Mouse (Mus musculus) limb, embryonic 13.5 days (tissue): ENCODE results near the gene Doxl2. TPM values are rescaled to one million over a fixed set of nuclear protein-coding genes. Genes with fewer than 3 reads are reported as not detected.
"Not testable (repeated sequence)": the region's sequence is repeated elsewhere in the genome, so short reads cannot be mapped to it uniquely, and the experiment has no call there.

Experiments
- ATAC-seq: fragments of 200-750 bp; cut with Nextera tagmentation; 2 replicates; pipeline ENCODE4 v1.8.0; 2017; ENCODE audit warnings: low read depth, moderate number of reproducible peaks, moderate TSS enrichment; ENCODE audit not compliant: low FRiP score
- H3K27ac ChIP-seq: fragments of 300-500 bp; sonication (generic); 2 replicates; pipeline ENCODE4 v1.5.1; 2015; ENCODE audit warnings: inconsistent platforms, mild to moderate bottlenecking, moderate library complexity
- H3K27me3 ChIP-seq: fragments of 300-500 bp; sonication (generic); 2 replicates; pipeline ENCODE4 v1.6.1; 2015; ENCODE audit warnings: mild to moderate bottlenecking, inconsistent platforms
- H3K36me3 ChIP-seq: fragments of 300-500 bp; sonication (generic); 2 replicates; pipeline ENCODE4 v1.6.1; 2015; ENCODE audit warnings: inconsistent platforms, mild to moderate bottlenecking, moderate library complexity
- H3K4me1 ChIP-seq: fragments of 300-500 bp; sonication (generic); 2 replicates; pipeline ENCODE4 v1.6.1; 2015; ENCODE audit warnings: inconsistent platforms
- H3K4me2 ChIP-seq: fragments of 300-500 bp; sonication (generic); replicated peaks from 2 replicates; pipeline ENCODE4 v1.6.1; 2015; ENCODE audit warnings: inconsistent platforms, mild to moderate bottlenecking, moderate library complexity
- H3K4me3 ChIP-seq: fragments of 300-500 bp; sonication (generic); 2 replicates; pipeline ENCODE4 v1.5.1; 2015; ENCODE audit warnings: moderate library complexity, mild to moderate bottlenecking, inconsistent platforms
- H3K9ac ChIP-seq: fragments of 300-500 bp; sonication (generic); 2 replicates; pipeline ENCODE4 v1.6.1; 2015; ENCODE audit warnings: mild to moderate bottlenecking, inconsistent platforms
- H3K9me3 ChIP-seq: fragments of 300-500 bp; sonication (generic); 2 replicates; pipeline ENCODE4 v1.6.1; 2016; ENCODE audit warnings: inconsistent platforms
- WGBS: fragments of 180-500 bp; shearing (Covaris S2); methylation state at CpG from one replicate; pipeline ENCODE4 v1.1.7; 2015; 5-methylcytosine and 5-hydroxymethylcytosine counted together
- polyA plus RNA-seq: library from polyadenylated mRNA; unstranded; fragments of >200 nt; fragmentation: Nextera tagmentation; extraction: Ambion mirVana; gene quantifications from 2 replicates; pipeline ENCODE4 v1.2.1, GENCODE M21; 2015

Doxl2 gene
- polyA plus RNA-seq = not detected in 2 replicates

- Histone ChIP-seq H3K36me3 (no peaks in the 10 kb centered on the region), H3K4me1 (no peaks in the 10 kb centered on the region), H3K9me3 (no peaks in the 10 kb centered on the region), H3K4me2 (no peak within 1 kb of the TSS), H3K9ac (no peak within 1 kb of the TSS), H3K27me3 (no peaks in the 10 kb centered on the region), H3K4me3 (no peak within 1 kb of the TSS), H3K27ac (no peak within 1 kb of the TSS)
- 89% methylated on average over 2 of the region's 2 CpGs for WGBS
- ATAC-seq = no peak
Measured at GRCm38 (mm10) chr6:48974663-48975062, at the start of gene Doxl2. Doxl2 (plus strand) TSS chr6:48974963.

- ATAC-seq = no peak
- H3K27me3 ChIP-seq = no peaks in the 10 kb centered on the region
- no peak within 1 kb of the TSS for H3K4me3 ChIP-seq
- H3K9me3 ChIP-seq = no peaks in the 10 kb centered on the region
- H3K4me1 ChIP-seq = no peaks in the 10 kb centered on the region
- H3K36me3 ChIP-seq = no peaks in the 10 kb centered on the region
- H3K9ac ChIP-seq = no peak within 1 kb of the TSS
- no peak within 1 kb of the TSS for H3K4me2 ChIP-seq
- 87% methylated on average over 5 of the region's 5 CpGs for WGBS
- H3K27ac ChIP-seq = no peak within 1 kb of the TSS
Measured at GRCm38 (mm10) chr6:48929595-48929994, 45.2 kb upstream of the Doxl2 start, which contains the start of gene 1600015I10Rik. 1600015I10Rik (plus strand) TSS chr6:48929895.

GRCm38 (mm10) chr6:48949596-48949995 lies 25.2 kb upstream of the Doxl2 start:
- H3K36me3 ChIP-seq = no peaks in the 10 kb centered on the region
- ATAC-seq = no peak
- H3K9ac ChIP-seq = no peak overlapping the region
- H3K4me2 ChIP-seq = no peak overlapping the region
- WGBS = 72% methylated on average over 2 of the region's 2 CpGs
- H3K27ac ChIP-seq = no peak overlapping the region
- no peaks in the 10 kb centered on the region for H3K27me3 ChIP-seq
- peaks cover 1% of the 10 kb centered on the region; the same call in 1 of the 2 replicates for H3K9me3 ChIP-seq
- no peaks in the 10 kb centered on the region for H3K4me1 ChIP-seq
- H3K4me3 ChIP-seq = no peak overlapping the region

- ATAC-seq = no peak
- Histone ChIP-seq H3K36me3 (no peaks in the 10 kb centered on the region), H3K27ac (no peak overlapping the region), H3K4me1 (no peaks in the 10 kb centered on the region), H3K27me3 (no peaks in the 10 kb centered on the region), H3K4me2 (no peak overlapping the region), H3K9me3 (no peaks in the 10 kb centered on the region), H3K9ac (no peak overlapping the region), H3K4me3 (no peak overlapping the region)
- WGBS = 83% methylated on average over 5 of the region's 5 CpGs
Measured at GRCm38 (mm10) chr6:48950676-48951075, 24.1 kb upstream of the Doxl2 start.

DNA sequence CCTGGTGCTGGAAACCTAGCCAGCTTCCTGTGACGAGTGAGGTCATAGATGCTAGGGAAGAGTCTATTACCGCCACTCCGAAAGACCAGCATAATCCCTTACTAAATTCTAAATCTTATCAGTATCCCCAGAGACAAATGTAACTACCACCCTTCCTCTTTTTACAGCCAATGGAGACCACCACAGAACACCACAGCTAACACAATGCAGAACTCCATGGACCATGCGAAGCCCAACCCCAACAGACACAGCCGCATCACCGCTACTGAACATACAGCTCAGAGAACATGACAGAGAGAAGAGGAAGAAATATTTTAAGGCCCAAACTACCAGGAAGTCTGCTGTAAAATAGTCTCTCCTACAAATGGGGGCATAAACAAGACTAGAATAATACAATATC lies 23.1 kb upstream of the Doxl2 start:
- ATAC-seq = no peak
- Histone ChIP-seq H3K9me3 (no peaks in the 10 kb centered on the region), H3K9ac (no peak overlapping the region), H3K27ac (no peak overlapping the region), H3K4me2 (no peak overlapping the region), H3K36me3 (no peaks in the 10 kb centered on the region), H3K4me1 (no peaks in the 10 kb centered on the region), H3K27me3 (no peaks in the 10 kb centered on the region), H3K4me3 (no peak overlapping the region)
- 92% methylated on average over 6 of the region's 6 CpGs for WGBS

- WGBS = 79% methylated on average over 5 of the region's 5 CpGs
- no peak overlapping the region for H3K4me2 ChIP-seq
- no peaks in the 10 kb centered on the region for H3K9me3 ChIP-seq
- H3K9ac ChIP-seq = no peak overlapping the region
- no peak overlapping the region for H3K4me3 ChIP-seq
- H3K27me3 ChIP-seq = no peaks in the 10 kb centered on the region
- ATAC-seq = no peak
- H3K4me1 ChIP-seq = no peaks in the 10 kb centered on the region
- H3K36me3 ChIP-seq = no peaks in the 10 kb centered on the region
- no peak overlapping the region for H3K27ac ChIP-seq
Measured at GRCm38 (mm10) chr6:48953220-48953619, 21.5 kb upstream of the Doxl2 start.

- no peak overlapping the region for H3K9ac ChIP-seq
- no peaks in the 10 kb centered on the region for H3K36me3 ChIP-seq
- no peaks in the 10 kb centered on the region for H3K4me1 ChIP-seq
- ATAC-seq = no peak
- H3K27ac ChIP-seq = no peak overlapping the region
- H3K9me3 ChIP-seq = no peaks in the 10 kb centered on the region
- WGBS = 84% methylated on average over 5 of the region's 5 CpGs
- no peaks in the 10 kb centered on the region for H3K27me3 ChIP-seq
- no peak overlapping the region for H3K4me2 ChIP-seq
- no peak overlapping the region for H3K4me3 ChIP-seq
Measured at GRCm38 (mm10) chr6:48954211-48954610, 20.6 kb upstream of the Doxl2 start.

GRCm38 (mm10) chr6:48954946-48955345 lies 19.8 kb upstream of the Doxl2 start:
- Histone ChIP-seq H3K4me3 (no peak overlapping the region), H3K9ac (no peak overlapping the region), H3K27me3 (no peaks in the 10 kb centered on the region), H3K9me3 (no peaks in the 10 kb centered on the region), H3K27ac (no peak overlapping the region), H3K36me3 (no peaks in the 10 kb centered on the region), H3K4me1 (no peaks in the 10 kb centered on the region), H3K4me2 (no peak overlapping the region)
- no peak for ATAC-seq
- 33% methylated on average over 1 of the region's 1 CpGs for WGBS

- ATAC-seq = no peak
- Histone ChIP-seq H3K27ac (no peak overlapping the region), H3K9me3 (no peaks in the 10 kb centered on the region), H3K36me3 (no peaks in the 10 kb centered on the region), H3K27me3 (no peaks in the 10 kb centered on the region), H3K9ac (no peak overlapping the region), H3K4me3 (no peak overlapping the region), H3K4me1 (no peaks in the 10 kb centered on the region), H3K4me2 (no peak overlapping the region)
- WGBS = 90% methylated on average over 4 of the region's 4 CpGs
Measured at GRCm38 (mm10) chr6:48956785-48957184, 18.0 kb upstream of the Doxl2 start.

- Histone ChIP-seq H3K36me3 (no peaks in the 10 kb centered on the region), H3K4me3 (no peak overlapping the region), H3K4me2 (no peak overlapping the region), H3K9ac (no peak overlapping the region), H3K27me3 (no peaks in the 10 kb centered on the region), H3K4me1 (no peaks in the 10 kb centered on the region), H3K27ac (no peak overlapping the region), H3K9me3 (no peaks in the 10 kb centered on the region)
- no peak for ATAC-seq
- WGBS = 67% methylated on average over 1 of the region's 1 CpGs
Measured at GRCm38 (mm10) chr6:48958053-48958452, 16.7 kb upstream of the Doxl2 start.

- not testable (repeated sequence) for H3K4me1 ChIP-seq, H3K27me3 ChIP-seq, H3K9ac ChIP-seq, ATAC-seq, H3K4me2 ChIP-seq, H3K27ac ChIP-seq, H3K36me3 ChIP-seq, H3K4me3 ChIP-seq, H3K9me3 ChIP-seq
- WGBS = 31% methylated on average over 7 of the region's 7 CpGs
Measured at GRCm38 (mm10) chr6:48959151-48959550, 15.6 kb upstream of the Doxl2 start.

GRCm38 (mm10) chr6:48966696-48967095 lies 8.1 kb upstream of the Doxl2 start:
- H3K27ac ChIP-seq, H3K27me3 ChIP-seq, H3K36me3 ChIP-seq, H3K4me2 ChIP-seq, H3K9me3 ChIP-seq, ATAC-seq, H3K4me3 ChIP-seq, H3K9ac ChIP-seq, H3K4me1 ChIP-seq: not testable (repeated sequence)
- 88% methylated on average over 5 of the region's 5 CpGs for WGBS

GRCm38 (mm10) chr6:48967868-48968267 lies 6.9 kb upstream of the Doxl2 start:
- Histone ChIP-seq H3K4me3 (no peak overlapping the region), H3K9me3 (no peaks in the 10 kb centered on the region), H3K4me2 (no peak overlapping the region), H3K4me1 (no peaks in the 10 kb centered on the region), H3K9ac (no peak overlapping the region), H3K27me3 (no peaks in the 10 kb centered on the region), H3K27ac (no peak overlapping the region), H3K36me3 (no peaks in the 10 kb centered on the region)
- ATAC-seq = no peak
